Mouse (Mus musculus) fat pad, adult 2 months (tissue): ENCODE data around the gene Krtap9-3.
"Not testable (repeated sequence)": the region's sequence is repeated elsewhere in the genome, so short reads cannot be mapped to it uniquely, and the experiment has no call there.

Experiments
- DNase-seq: peaks from one replicate; pipeline ENCODE4 v3.0.0-alpha.2; 2011; ENCODE audit warnings: low read depth, low spot score; ENCODE audit errors: extremely low read depth

Krtap9-3 gene

DNA sequence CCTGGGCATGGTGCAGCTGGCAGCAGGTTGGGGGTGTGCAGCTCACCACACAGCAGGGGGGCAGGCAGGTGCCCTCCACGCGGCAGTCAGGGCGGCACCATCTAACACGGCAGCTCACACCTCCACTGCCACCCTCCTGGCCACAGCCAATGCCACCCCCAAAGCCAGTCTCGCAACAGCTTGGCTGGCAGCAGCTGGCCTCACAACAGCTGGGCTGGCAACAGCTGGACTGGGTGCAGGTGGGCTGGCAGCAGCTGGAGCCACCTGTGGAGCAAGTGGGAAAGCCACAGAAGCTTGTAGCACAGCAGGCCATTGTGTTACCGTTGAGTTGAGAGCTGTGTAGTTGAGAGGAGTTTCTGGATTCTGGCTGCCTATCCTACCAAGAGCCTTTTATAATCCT, at the start of gene Krtap9-3:
TSS of gene Krtap9-3 (minus strand) at position 364 of the 400 bp plus-strand sequence.
- DNase-seq: not testable (repeated sequence)

DNA sequence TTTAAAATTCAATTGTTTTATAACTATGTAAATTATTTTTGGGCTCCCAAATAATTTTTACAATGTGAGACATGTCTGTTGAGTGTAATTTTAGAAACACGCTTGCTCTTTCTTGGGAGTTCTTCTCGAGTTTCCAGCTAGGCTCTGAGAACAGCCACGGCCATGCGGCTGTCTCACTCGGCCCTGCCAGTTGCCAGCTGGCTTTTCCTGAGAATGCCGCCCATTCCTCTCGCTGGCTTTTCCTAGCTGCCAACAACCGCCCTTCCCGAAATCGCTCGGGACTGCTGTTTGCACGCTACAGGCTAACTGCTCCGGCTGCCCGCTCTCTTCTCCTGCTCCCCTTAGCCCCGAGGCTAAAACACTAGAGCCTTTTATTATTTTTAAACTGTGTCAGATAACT, 48.5 kb upstream of the Krtap9-3 start:
- no peak for DNase-seq

- DNase-seq: no peak
These were observed 46.4 kb upstream of the Krtap9-3 start for GRCm38 (mm10) chr11:99644351-99644750.

DNA sequence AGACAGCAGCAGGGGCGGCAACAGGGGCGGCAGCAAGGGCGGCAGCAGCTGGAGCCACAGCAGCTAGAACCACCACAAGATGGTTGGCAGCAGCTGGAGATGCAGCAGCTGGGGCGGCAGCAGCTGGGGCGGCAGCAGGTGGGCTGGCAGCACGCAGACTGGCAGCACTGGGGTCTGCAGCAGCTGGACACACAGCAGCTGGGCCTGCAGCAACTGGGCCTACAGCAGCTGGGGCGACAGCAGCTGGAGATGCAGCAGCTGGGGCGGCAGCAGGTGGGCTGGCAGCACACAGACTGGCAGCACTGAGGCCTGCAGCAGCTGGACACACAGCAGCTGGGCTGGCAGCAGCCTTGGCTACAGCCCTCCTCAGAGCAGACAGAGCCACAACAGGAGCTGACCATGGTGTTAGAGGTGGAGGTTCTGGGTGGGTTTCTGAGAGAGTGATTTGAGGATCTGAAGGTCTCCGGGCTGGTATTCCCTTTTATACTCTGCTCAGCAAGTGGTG, 45.8 kb upstream of the Krtap9-3 start, which contains the start of gene Krtap4-7:
TSS of gene Krtap4-7 (minus strand) at position 455 of the 505 bp plus-strand sequence.
- not testable (repeated sequence) for DNase-seq

GRCm38 (mm10) chr11:99640926-99641325, 43.0 kb upstream of the Krtap9-3 start:
- DNase-seq: no peak

DNA sequence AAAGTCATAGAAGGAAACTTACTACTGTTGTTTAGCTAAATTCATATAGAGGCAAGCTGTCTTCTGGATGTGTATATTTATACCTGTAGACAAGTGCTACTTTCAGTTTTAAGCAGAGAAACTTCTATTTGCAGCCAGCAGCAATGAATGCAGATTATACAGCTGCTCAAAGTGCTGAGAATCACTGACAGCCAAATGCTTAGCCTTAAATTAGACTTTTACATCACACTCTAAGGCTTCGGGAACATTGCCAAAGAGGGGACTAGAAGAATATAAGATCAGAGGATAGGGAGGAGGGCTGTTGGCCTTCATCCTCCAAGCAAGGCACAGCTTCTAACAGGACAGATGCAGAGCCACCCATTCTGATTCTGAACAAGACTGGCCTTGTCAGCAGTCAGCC, 39.2 kb upstream of the Krtap9-3 start:
- DNase-seq: no peak

GRCm38 (mm10) chr11:99634653-99635134, 36.8 kb upstream of the Krtap9-3 start, which contains the start of gene Krtap4-2:
Gene Krtap4-2 (minus strand): TSS chr11:99635084.
- no peak for DNase-seq

- no peak for DNase-seq
These were observed 35.4 kb upstream of the Krtap9-3 start for GRCm38 (mm10) chr11:99633293-99633692.

DNA sequence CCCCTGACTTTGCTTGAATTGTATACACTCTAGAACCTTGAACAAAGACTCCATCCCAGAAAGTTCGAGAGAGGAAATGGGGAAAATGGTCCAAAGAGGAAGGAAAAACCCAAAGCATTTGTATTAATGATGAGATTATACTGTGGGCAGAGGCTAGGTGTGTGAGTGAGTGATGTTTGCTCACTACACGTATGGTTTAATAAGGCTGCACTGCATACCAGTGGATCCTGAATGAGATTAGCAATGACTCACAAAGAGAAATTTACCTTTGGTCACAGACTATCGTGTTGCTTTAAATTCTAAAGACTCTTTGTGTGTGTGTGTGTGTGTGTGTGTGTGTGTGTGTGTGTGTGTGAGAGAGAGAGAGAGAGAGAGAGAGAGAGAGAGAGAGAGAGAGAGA, 33.0 kb upstream of the Krtap9-3 start:
- no peak for DNase-seq

- DNase-seq: no peak
These were observed 30.2 kb upstream of the Krtap9-3 start, which contains the start of gene Krtap4-1 for GRCm38 (mm10) chr11:99628138-99628537. Gene Krtap4-1 (minus strand): TSS chr11:99628238.

GRCm38 (mm10) chr11:99620335-99620734, 22.4 kb upstream of the Krtap9-3 start, which contains the start of gene Gm11562:
Gene Gm11562 (minus strand): TSS chr11:99620435.
- no peak for DNase-seq

GRCm38 (mm10) chr11:99614796-99615363, 17.0 kb upstream of the Krtap9-3 start, which contains the start of gene Krtap2-4:
Gene Krtap2-4 (minus strand): TSS chr11:99614846.
- DNase-seq: no peak

GRCm38 (mm10) chr11:99610089-99610488, 12.2 kb upstream of the Krtap9-3 start, which contains the start of gene Gm11937:
Gene Gm11937 (minus strand): TSS chr11:99610189.
- not testable (repeated sequence) for DNase-seq

DNA sequence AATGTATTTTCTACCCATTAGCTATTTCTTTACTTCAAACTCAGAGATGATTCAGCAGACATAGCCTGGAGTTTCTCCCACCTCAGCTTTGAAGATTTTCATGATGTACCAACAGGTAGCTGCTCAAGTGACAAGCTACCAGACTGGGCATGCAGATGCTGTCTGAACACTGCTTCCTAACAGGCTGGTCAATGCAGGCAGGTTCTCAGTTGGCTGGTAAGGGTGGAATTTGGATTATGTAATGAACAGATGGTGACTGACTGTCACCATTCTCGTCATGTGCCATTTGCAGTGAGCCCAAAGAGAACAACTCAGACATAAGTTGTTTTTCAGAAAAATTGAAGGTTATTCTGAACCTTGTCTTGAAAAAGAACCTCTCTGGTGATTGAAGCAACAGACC, 11.2 kb upstream of the Krtap9-3 start:
- no peak for DNase-seq

DNA sequence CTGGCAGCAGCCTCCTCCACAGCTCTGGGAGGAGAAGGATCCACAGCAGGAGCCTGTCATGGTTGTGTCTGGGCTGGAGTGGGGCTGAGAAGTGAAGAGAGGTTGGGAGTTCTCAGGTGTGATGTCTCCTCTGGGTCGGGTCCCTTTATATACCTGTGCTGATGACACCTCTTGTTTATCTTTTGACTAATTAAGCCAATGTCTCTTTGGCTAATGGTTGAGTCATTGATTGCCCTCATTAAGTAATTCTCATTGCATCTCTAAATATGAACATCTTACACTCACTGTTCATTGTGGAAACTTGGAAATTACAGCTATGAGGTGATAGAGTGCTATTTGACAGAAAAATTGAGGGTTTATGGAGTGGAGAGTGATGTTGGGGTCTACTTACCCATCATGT, 5.3 kb upstream of the Krtap9-3 start, which contains the start of gene Gm11938:
TSS of gene Gm11938 (minus strand) at position 101 of the 400 bp plus-strand sequence.
- DNase-seq: not testable (repeated sequence)

DNA sequence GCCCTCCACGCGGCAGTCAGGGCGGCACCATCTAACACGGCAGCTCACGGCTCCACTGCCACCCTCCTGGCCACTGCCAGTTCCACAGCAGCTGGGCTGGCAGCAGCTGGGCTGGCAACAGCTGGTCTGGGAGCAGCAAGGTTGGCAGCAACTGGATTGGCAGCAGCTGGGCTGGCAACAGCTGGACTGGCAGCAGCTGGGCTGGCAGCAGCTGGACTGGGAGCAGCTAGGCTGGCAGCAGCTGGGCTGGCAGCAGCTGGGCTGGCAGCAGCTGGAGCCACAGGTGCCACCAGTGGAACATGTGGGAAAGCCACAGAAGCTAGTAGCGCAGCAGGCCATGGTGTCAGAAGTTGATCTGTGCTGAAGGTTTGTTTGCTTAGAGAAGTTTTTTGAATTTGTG, 6.9 kb downstream of the Krtap9-3 start, which contains the start of gene Krtap1-3:
TSS of gene Krtap1-3 (minus strand) at position 359 of the 400 bp plus-strand sequence.
- no peak for DNase-seq

GRCm38 (mm10) chr11:99585096-99585495, 12.8 kb downstream of the Krtap9-3 start:
- DNase-seq: no peak

- no peak for DNase-seq
These were observed 14.6 kb downstream of the Krtap9-3 start, which contains the start of gene Krtap1-4 for GRCm38 (mm10) chr11:99583245-99583704. Gene Krtap1-4 (minus strand): TSS chr11:99583654.

DNA sequence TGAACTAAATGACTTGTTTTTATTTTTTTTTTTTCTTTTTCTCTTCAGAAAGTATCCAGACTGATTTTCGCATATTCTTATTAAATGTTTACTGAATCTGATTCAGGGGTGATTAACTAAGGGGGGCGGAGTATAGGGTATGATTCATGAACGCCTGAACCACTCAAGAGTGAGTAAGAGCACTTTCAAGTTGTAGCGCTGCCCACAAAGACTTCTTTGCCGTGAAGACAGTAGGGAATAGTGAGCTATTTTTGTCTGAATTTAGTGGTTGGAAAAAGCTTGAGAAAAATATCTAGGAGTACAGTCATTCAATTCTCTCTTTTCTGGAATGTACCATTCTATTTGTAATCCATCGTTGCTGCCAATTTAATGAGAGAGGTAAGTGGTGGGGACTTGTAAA, 16.3 kb downstream of the Krtap9-3 start:
- no peak for DNase-seq

DNA sequence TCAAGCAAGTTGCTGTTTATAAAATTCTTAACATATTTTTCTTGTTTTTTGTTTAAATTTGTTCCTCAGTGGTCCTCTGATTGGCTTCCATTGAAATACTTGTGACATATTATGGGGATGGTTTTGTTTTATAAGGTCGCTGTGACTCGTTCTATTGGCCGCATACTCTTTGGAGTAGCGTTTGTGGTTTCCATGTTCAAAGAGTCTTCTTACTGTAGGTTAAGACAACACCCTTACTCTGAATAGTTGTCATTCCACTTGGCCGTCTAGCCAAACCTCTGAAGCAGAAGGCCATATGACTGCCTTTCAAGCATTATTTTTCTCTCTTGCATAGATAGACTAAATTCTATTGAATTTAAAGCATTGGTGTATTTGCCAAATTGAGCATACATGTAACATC, 16.9 kb downstream of the Krtap9-3 start:
- DNase-seq: no peak

GRCm38 (mm10) chr11:99580636-99581035, 17.3 kb downstream of the Krtap9-3 start, which contains the start of gene Krtap1-5:
Gene Krtap1-5 (minus strand): TSS chr11:99581016.
- DNase-seq: no peak

- DNase-seq: no peak
These were observed 23.8 kb downstream of the Krtap9-3 start for GRCm38 (mm10) chr11:99574106-99574505.
